25 mouse cellular contexts compared by ENCODE assay signal in genomic region chr13:45406289-45406688, GRCm38 (mm10). TPM values are rescaled to one million over a fixed set of nuclear protein-coding genes. Genes with fewer than 3 reads are reported as not detected.
DNase-seq lines count a peak whose midpoint lies in the region; ATAC-seq and TF ChIP-seq lines count a peak whose summit lies in the region.
"Had no signal": no experiment of that assay in that cellular context is flagged by ENCODE, and none has a peak within 500 bp of the region (broad histone marks: within the 10 kb centered on the region; RNA-seq: fewer than 3 reads in every experiment).

No protein-coding gene starts in this region.

- H3K9ac ChIP-seq in heart, embryonic 12.5 days = no peak overlapping the region
- H3K9ac ChIP-seq in MEL (ENCODE audit: control insufficient read depth, low read depth, low read length, poor library complexity, severe bottlenecking) = no peak overlapping the region
- H3K9ac ChIP-seq in embryonic facial prominence, embryonic 15.5 days = no peak overlapping the region
- H3K9ac ChIP-seq in liver, embryonic 14.5 days (replicated peaks) = no peak overlapping the region; the same call in 1 of the 2 replicates
- H3K9ac ChIP-seq: forebrain, embryonic 13.5 days; hindbrain, embryonic 14.5 days; midbrain, embryonic 13.5 days had no signal

- peaks cover 15% of the 10 kb centered on the region for H3K4me1 ChIP-seq in heart, embryonic 12.5 days (replicated peaks)
- H3K4me1 ChIP-seq in MEL (ENCODE audit: control insufficient read depth in 1 of 2, insufficient read depth in 2 of 2, low read length in 2 of 2) = peaks cover 19 to 40% of the 10 kb centered on the region in 2 experiments
- H3K4me1 ChIP-seq in embryonic facial prominence, embryonic 15.5 days = peaks cover 29% of the 10 kb centered on the region
- peaks cover 50 to 57% of the 10 kb centered on the region in 2 experiments for H3K4me1 ChIP-seq in liver, embryonic 14.5 days (replicated peaks; ENCODE audit: control insufficient read depth in 2 of 2, insufficient read depth in 2 of 2, low read length in 1 of 2)
- H3K4me1 ChIP-seq in thymus, adult 2 months (replicated peaks; ENCODE audit: control insufficient read depth, insufficient read depth, low read length) = no peaks in the 10 kb centered on the region
- H3K4me1 ChIP-seq: forebrain, embryonic 13.5 days; midbrain, embryonic 13.5 days had no signal

- peaks cover 62% of the 10 kb centered on the region for H3K36me3 ChIP-seq in heart, embryonic 12.5 days
- H3K36me3 ChIP-seq in MEL (ENCODE audit: control insufficient read depth in 1 of 2, insufficient read depth in 2 of 2, low read length in 2 of 2) = peaks cover 8 to 41% of the 10 kb centered on the region in 2 experiments
- H3K36me3 ChIP-seq in embryonic facial prominence, embryonic 15.5 days = peaks cover 73% of the 10 kb centered on the region
- peaks cover 67% of the 10 kb centered on the region for H3K36me3 ChIP-seq in liver, embryonic 14.5 days (replicated peaks; ENCODE audit: control insufficient read depth, insufficient read depth, low read depth)
- peaks cover 76% of the 10 kb centered on the region for H3K36me3 ChIP-seq in thymus, adult 2 months (ENCODE audit: control insufficient read depth, insufficient read depth, low read length)

- no peak for TF ChIP-seq RAD21 in MEL (IDR thresholded peaks at IDR 0.05; ENCODE audit: low read depth, low read length)

- no peak for TF ChIP-seq POLR2A in MEL (IDR thresholded peaks at IDR 0.05; ENCODE audit: control insufficient read depth in 1 of 2, insufficient read depth in 1 of 2, low read depth in 1 of 2, low read length in 2 of 2, poor library complexity in 1 of 2)
- TF ChIP-seq POLR2A in thymus, adult 2 months (IDR thresholded peaks at IDR 0.05; ENCODE audit: control insufficient read depth, extremely low read depth, insufficient read depth, low read length, poor library complexity) = no peak

- ATAC-seq in heart, embryonic 12.5 days (ENCODE audit: insufficient number of reproducible peaks, low FRiP score) = peak; percentile 56; the same call in 1 of the 2 replicates
- ATAC-seq in embryonic facial prominence, embryonic 15.5 days (ENCODE audit: insufficient number of reproducible peaks, low FRiP score, low TSS enrichment, low read depth) = no peak
- ATAC-seq in liver, embryonic 14.5 days (ENCODE audit: insufficient read depth) = no peak
- ATAC-seq: forebrain, embryonic 13.5 days; intestine, postnatal 0 days; midbrain, embryonic 13.5 days; Patski had no signal

- no peak overlapping the region for H3K4me3 ChIP-seq in heart, embryonic 12.5 days
- H3K4me3 ChIP-seq in MEL (ENCODE audit: control insufficient read depth in 1 of 2, insufficient read depth in 1 of 2, low read depth in 2 of 2, low read length in 2 of 2) = no peak overlapping the region
- H3K4me3 ChIP-seq in embryonic facial prominence, embryonic 15.5 days (replicated peaks) = no peak overlapping the region
- no peak overlapping the region for H3K4me3 ChIP-seq in liver, embryonic 14.5 days (ENCODE audit: insufficient read depth in 1 of 2, low read depth in 2 of 2, low read length in 2 of 2)
- H3K4me3 ChIP-seq in thymus, adult 2 months (ENCODE audit: control insufficient read depth, insufficient read depth, low read length) = no peak overlapping the region
- H3K4me3 ChIP-seq: forebrain, embryonic 13.5 days; midbrain, embryonic 13.5 days had no signal

- H3K27me3 ChIP-seq in heart, embryonic 12.5 days (replicated peaks) = no peaks in the 10 kb centered on the region
- H3K27me3 ChIP-seq in MEL (ENCODE audit: control insufficient read depth in 1 of 2, insufficient read depth in 2 of 2, low read length in 2 of 2) = no peaks in the 10 kb centered on the region
- H3K27me3 ChIP-seq in embryonic facial prominence, embryonic 15.5 days = no peaks in the 10 kb centered on the region
- no peaks in the 10 kb centered on the region for H3K27me3 ChIP-seq in liver, embryonic 14.5 days (ENCODE audit: control insufficient read depth, insufficient read depth, low read length)
- H3K27me3 ChIP-seq in thymus, adult 2 months (ENCODE audit: control insufficient read depth, insufficient read depth, low read length) = no peaks in the 10 kb centered on the region
- H3K27me3 ChIP-seq: CH12.LX; forebrain, embryonic 13.5 days; midbrain, embryonic 13.5 days; Patski had no signal

- 47% methylated on average over 11 of the region's 11 CpGs for WGBS in heart, embryonic 12.5 days
- 82% methylated on average over 11 of the region's 11 CpGs for WGBS in embryonic facial prominence, embryonic 15.5 days
- 56% methylated on average over 11 of the region's 11 CpGs for WGBS in liver, embryonic 14.5 days (ENCODE audit: insufficient replicate concordance)
- 97% methylated on average over 11 of the region's 11 CpGs for WGBS in thymus, adult 2 months

- no peak for DNase-seq in heart, postnatal 14 days
- DNase-seq in MEL (ENCODE audit: low read depth, low spot score) = no peak
- DNase-seq in liver, embryonic 14.5 days (ENCODE audit: low read depth in 3 of 3, low spot score in 3 of 3) = no peak
- DNase-seq in thymus, adult 2 months = no peak
- no peak for DNase-seq in embryo, embryonic 9.5 days (ENCODE audit: extremely low spot score)
- no peak for DNase-seq in urinary bladder, adult 18-20 months (ENCODE audit: low spot score in 2 of 2)
- DNase-seq: adrenal gland, postnatal 10 days; cerebellum, adult 11-12 months; cerebellum, postnatal 14 days; gastrocnemius, postnatal 14 days; heart, postnatal 4 days; kidney, adult 9 months; kidney, postnatal 14 days; layer of hippocampus, adult 9-11 months; lung, adult 18-20 months; lung, postnatal 10 days had no signal

- intact Hi-C loops in heart, postnatal 14 days (cut with DNase I) = no loop called here

- no peaks in the 10 kb centered on the region for H3K9me3 ChIP-seq in heart, embryonic 12.5 days (replicated peaks)
- H3K9me3 ChIP-seq in MEL (replicated peaks; ENCODE audit: insufficient read depth, low read length) = no peaks in the 10 kb centered on the region
- H3K9me3 ChIP-seq in embryonic facial prominence, embryonic 15.5 days (replicated peaks) = no peaks in the 10 kb centered on the region
- H3K9me3 ChIP-seq in liver, embryonic 14.5 days (ENCODE audit: control insufficient read depth, low read length) = no peaks in the 10 kb centered on the region
- H3K9me3 ChIP-seq: forebrain, embryonic 13.5 days; midbrain, embryonic 13.5 days had no signal

- H3K27ac ChIP-seq in heart, embryonic 12.5 days (ENCODE audit: poor library complexity, severe bottlenecking) = no peak overlapping the region
- peak overlapping the region; percentile 1; the same call in 1 of the 2 replicates for H3K27ac ChIP-seq in MEL (ENCODE audit: control insufficient read depth, low read depth, low read length)
- H3K27ac ChIP-seq in embryonic facial prominence, embryonic 15.5 days (replicated peaks) = peak overlapping the region; percentile 58
- H3K27ac ChIP-seq in liver, embryonic 14.5 days = peak overlapping the region; percentile 63
- H3K27ac ChIP-seq in thymus, adult 2 months (ENCODE audit: control insufficient read depth, insufficient read depth, low read length) = no peak overlapping the region
- H3K27ac ChIP-seq: forebrain, embryonic 13.5 days; hindbrain, embryonic 14.5 days; macrophage; midbrain, embryonic 13.5 days had no signal

- no peaks in the 10 kb centered on the region for H3K79me2 ChIP-seq in MEL (ENCODE audit: control insufficient read depth, insufficient read depth, low read length, poor library complexity)

- H3K4me2 ChIP-seq in heart, embryonic 12.5 days = no peak overlapping the region
- H3K4me2 ChIP-seq in embryonic facial prominence, embryonic 15.5 days (replicated peaks) = no peak overlapping the region
- H3K4me2 ChIP-seq in liver, embryonic 14.5 days (ENCODE audit: low read depth) = peak overlapping the region; percentile 14; the same call in 1 of the 2 replicates
- H3K4me2 ChIP-seq: forebrain, embryonic 13.5 days; hindbrain, embryonic 14.5 days; midbrain, embryonic 13.5 days had no signal

- TF ChIP-seq CTCF in MEL (IDR thresholded peaks at IDR 0.05 in 2 of 3, conservative IDR thresholded peaks at IDR 0.05 in 1 of 3; ENCODE audit: control insufficient read depth in 1 of 3, insufficient read depth in 1 of 3, low read depth in 2 of 3, low read length in 3 of 3, poor library complexity in 1 of 3, severe bottlenecking in 1 of 3) = no peak
- no peak for TF ChIP-seq CTCF in liver, embryonic 14.5 days (IDR thresholded peaks at IDR 0.05; ENCODE audit: low read depth)
- TF ChIP-seq CTCF in thymus, adult 2 months (IDR thresholded peaks at IDR 0.05; ENCODE audit: borderline replicate concordance, control insufficient read depth, extremely low read depth, insufficient read depth, low read length, poor library complexity) = no peak

- TF ChIP-seq EP300 in MEL (IDR thresholded peaks at IDR 0.05; ENCODE audit: low read depth in 1 of 2, low read length in 2 of 2) = no peak
- TF ChIP-seq EP300 in liver, embryonic 14.5 days (IDR thresholded peaks at IDR 0.05; ENCODE audit: low read depth) = no peak

TF ChIP-seq in MEL, 35 proteins besides CTCF, POLR2A, EP300 and RAD21 (continues in another document):
- no peak for TF ChIP-seq CHD2 (IDR thresholded peaks at IDR 0.05; ENCODE audit: low read length)
- TF ChIP-seq ELF1 (IDR thresholded peaks at IDR 0.05; ENCODE audit: low read depth, low read length) = no peak
- no peak for TF ChIP-seq MYC (IDR thresholded peaks at IDR 0.05; ENCODE audit: low read depth, low read length)
- TF ChIP-seq ZC3H11A (IDR thresholded peaks at IDR 0.05; ENCODE audit: low read depth, low read length) = no peak
- TF ChIP-seq JUND (IDR thresholded peaks at IDR 0.05; ENCODE audit: low read depth, low read length) = no peak
- TF ChIP-seq MAX (IDR thresholded peaks at IDR 0.05; ENCODE audit: low read length) = no peak
- TF ChIP-seq NRF1 (IDR thresholded peaks at IDR 0.05; ENCODE audit: insufficient read depth, low read depth, low read length, poor library complexity, severe bottlenecking) = no peak
- TF ChIP-seq ETS1 (IDR thresholded peaks at IDR 0.05; ENCODE audit: low read depth, low read length) = no peak
- no peak for TF ChIP-seq MXI1 (IDR thresholded peaks at IDR 0.05; ENCODE audit: low read depth, low read length)
- TF ChIP-seq SMC3 (IDR thresholded peaks at IDR 0.05; ENCODE audit: low read depth, low read length) = no peak
- TF ChIP-seq GABPA (IDR thresholded peaks at IDR 0.05; ENCODE audit: low read depth, low read length) = no peak
- no peak for TF ChIP-seq KAT2A (conservative IDR thresholded peaks at IDR 0.05; ENCODE audit: low read depth, low read length)

RNA-seq across cellular contexts. Expression of gene Mylip, which starts 16.7 kb away (rescaled TPM):
- polyA plus RNA-seq in heart, embryonic 12.5 days (2016; fragmentation: Nextera tagmentation; extraction: Ambion mirVana) = 6.3 and 6.9 TPM in 2 replicates
- 10 to 100 TPM; 20.6 to 35.7 TPM for total RNA-seq in heart, postnatal 14 days (2021)
- 1.4 and 1.8 TPM in 2 replicates for total RNA-seq in MEL (2012; rRNA removed)
- polyA plus RNA-seq in MEL (2012; ENCODE audit: insufficient read depth in 1 of 2, insufficient read length in 2 of 2, low read depth in 1 of 2, low replicate concordance in 2 of 2, missing spikeins in 1 of 2) = 1 to 10 TPM in 1 of 2 experiments, not detected in 1; 7.6 TPM
- 35.2 and 36.1 TPM in 2 replicates for polyA plus RNA-seq in embryonic facial prominence, embryonic 15.5 days (2015; fragmentation: Nextera tagmentation; extraction: Ambion mirVana)
- polyA plus RNA-seq in liver, embryonic 14.5 days (2012; rRNA removed) = 6.6 and 8.2 TPM in 2 replicates
- polyA plus RNA-seq in liver, embryonic 14.5 days (2014; fragmentation: Nextera tagmentation; extraction: Ambion mirVana) = 3.2 and 3.3 TPM in 2 replicates
- polyA plus RNA-seq in thymus, adult 2 months (2012; rRNA removed) = 54.0 and 54.2 TPM in 2 replicates

Comparison
In these comparisons a context has a peak if more than half of its experiments do, and no peak if none do; other contexts are left out.
1. H3K27ac ChIP-seq: peak in MEL (single experiment), embryonic facial prominence, embryonic 15.5 days (single experiment) and liver, embryonic 14.5 days (single experiment); none in heart, embryonic 12.5 days (single experiment) and thymus, adult 2 months (single experiment).